Mouse (Mus musculus) liver, adult (tissue): ENCODE measurements at regions not wholly inside any gene's neighbourhood (a gene's known extent, or its start where the extent isn't known, plus 50 kb on each side); places are given as distances from the start of the nearest gene placed in this dataset.
A peak's percentile ranks its signal among the peaks of the same experiment; 100 is the strongest.

ENCODE experiments used
- GATA4 ChIP-seq: IDR thresholded peaks from 2 replicates; pipeline ENCODE4 v1.6.1; 2014; ENCODE audit warnings: mild to moderate bottlenecking, low read length; ENCODE audit not compliant: insufficient replicate concordance

DNA sequence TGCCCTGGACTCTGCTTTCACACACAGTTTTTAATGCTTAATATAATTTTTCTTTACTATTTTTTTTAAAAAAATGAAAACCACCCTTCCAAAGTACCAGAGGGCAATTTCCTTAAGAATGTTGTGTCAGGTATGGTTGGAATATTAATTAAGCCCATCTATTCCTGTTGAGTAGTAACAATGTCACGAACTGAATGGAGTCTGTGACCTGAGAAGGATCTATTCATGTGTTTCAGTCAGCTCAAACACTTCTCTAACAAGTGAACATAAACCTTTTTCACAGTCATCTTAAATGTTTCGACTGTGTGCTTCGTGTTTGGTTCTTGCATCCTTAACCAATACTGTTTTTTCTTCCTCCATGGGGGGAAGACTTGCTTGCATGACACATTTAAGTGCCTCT lies 486.6 kb upstream of the Tbc1d2b start:
- no peak for TF ChIP-seq GATA4

DNA sequence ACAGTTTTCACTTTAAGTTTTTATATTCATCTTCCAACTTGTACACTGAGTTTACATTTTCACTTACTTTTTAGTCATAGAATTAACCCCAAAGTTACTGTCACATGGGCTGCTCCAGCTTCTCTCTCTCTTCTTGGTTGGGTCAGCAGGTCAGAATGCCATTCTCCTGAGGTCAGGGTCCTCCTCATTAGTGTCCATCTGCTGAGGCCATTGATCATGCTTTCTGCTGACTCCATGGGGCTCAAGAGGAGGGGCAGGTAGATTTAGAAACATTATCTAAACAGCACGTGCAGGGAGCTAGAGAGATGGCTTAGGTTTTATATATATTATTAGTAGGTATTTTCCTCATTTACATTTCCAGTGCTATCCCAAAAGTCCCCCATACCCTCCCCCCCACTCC lies 503.7 kb upstream of the Tbc1d2b start:
- TF ChIP-seq GATA4, result no peak

DNA sequence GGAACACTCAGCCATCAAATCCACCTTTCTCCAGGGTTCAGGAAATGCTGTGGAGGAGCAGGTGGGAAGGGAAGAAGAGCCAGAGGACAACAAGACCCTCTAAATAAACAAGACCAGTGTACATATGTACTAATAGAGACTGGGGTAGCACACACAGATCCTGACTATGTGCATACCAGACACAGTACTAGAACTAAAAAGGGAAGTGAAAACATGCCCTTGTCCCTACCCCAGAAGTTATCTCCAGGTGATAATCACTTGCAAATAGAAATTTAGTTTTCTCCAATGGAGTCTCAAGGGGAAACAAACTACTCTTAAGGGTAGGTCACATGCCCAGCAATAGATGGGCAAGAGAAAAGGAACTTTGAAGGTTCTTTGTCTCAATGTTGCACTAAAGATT lies 518.9 kb upstream of the Tbc1d2b start:
- no peak for TF ChIP-seq GATA4

DNA sequence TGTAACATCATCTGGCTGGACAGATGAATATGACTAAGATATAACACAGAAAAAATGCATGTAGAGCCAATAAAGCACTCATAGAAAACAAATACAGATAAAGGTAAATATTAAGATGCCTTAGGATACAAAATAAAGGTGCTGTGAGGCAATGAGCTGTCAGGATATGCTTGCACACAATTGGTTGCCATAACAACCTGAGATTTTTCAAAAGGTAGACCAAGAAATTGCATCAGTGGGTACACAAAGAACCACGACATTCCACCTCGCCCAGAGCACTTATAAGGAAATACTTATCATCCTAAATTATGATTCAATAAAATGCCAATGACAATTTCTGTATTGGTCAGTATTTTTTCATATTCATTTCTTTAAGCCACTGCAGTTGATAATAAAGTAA lies 521.3 kb upstream of the Tbc1d2b start:
- TF ChIP-seq GATA4, result no peak

DNA sequence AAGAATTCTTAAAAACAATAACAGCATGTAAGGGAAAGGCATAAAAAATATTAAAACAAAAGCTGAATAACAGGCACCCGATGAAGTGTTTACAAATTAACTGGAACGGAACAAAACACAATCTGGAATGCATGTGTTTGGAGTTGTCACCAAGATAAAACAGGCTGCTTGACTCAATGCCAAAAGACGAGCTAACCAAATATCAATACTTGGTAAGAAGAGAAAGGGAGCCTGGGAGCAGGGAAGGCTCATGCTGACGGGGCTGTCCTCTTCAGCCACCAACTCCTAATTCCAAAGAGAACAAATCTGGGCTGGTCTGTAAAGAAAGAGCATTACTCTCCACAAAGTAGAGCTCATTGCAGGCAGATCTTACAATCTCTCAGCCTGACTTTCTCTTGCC lies 545.4 kb upstream of the Zic4 start:
- TF ChIP-seq GATA4, result no peak

DNA sequence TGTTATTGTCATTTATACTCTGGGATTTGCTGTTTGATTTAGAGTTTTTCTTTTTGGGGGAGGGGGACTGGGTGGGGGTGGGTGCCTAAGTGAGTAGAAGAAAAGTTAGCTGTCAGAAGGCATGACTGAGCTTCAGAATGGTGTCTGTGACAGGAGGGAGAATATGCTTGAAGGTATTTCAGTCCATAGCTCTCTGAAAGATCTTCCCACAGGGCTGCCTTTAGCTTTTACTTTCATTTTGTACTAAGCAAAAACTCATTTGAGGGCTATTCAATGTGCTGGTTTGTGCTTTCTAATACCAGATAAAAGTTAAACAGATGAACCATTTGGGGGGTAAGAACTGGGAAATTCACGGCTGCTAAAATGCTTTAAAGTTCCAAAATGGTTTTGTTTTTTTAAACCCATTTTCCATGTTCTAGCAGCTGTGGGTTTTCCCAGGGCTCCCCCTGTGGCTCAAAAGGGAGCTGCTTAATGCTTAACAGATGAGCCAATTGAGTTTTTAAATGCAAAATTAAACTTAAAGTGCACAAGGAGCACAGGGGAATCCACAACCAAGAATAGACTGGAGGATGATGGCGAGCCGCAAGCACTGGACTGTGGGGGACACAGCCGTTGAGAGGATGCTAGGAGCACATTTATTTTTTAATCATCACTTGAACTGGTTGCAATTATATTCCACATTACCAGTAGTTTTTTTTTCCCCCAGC lies 538.5 kb upstream of the Zic4 start:
- TF ChIP-seq GATA4, result no peak

DNA sequence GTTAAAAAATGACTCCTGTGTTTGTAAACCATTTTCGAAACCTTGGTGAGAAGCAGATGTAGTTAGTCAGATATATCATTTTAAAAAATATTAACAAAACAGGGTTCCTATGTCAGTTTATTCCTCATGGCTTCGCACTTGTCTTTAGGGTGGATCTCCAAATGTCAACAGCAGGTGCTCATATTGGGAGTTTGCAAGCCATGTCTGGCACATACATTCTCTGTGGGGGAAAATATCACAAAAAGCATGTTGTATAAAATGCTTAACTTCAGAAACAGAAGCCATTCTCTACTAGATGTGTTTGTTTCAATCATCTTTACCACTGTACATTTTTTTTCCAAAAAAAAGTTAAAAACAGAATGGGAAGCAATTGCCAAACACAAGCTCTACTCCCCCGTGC lies 534.7 kb upstream of the Zic4 start:
- no peak for TF ChIP-seq GATA4

DNA sequence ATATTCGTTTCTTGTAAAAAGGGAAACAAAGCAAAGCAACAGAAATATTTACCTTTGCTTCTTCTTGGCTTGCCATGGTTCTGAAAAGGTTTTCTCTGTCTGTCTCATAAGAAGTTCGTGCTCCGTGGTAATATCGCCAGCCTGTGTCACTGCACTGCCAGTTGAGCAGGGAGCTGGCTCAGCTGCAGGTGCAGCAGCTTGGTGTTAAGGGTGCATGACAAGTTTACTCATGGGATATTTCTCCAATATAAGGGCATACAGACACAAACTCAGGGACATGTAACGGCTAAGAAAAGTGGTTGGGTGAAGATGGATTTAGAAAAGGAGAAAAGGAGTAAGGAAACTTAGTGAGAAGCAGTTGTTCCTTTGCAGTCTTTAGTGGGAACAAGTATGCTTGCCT lies 533.5 kb upstream of the Zic4 start:
- no peak for TF ChIP-seq GATA4

DNA sequence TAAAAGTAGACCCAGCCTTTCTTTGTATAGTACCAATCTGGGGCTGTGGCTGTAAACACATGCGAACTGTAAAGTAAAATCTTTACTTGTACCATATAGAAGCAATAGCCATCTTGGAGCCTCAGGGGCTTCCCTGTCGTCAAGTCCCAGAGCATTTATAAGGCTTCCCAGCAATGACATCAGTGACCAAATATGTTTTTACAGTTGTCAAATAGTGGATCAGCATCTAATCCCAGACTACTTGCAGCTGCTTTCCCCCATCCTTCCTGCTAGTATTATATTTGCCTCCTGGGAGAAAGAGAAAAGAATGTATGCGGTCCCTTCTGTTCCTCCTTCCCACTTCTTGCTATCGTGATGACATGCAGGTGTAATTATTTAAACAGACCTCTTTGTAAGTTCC lies 531.5 kb upstream of the Zic4 start:
- no peak for TF ChIP-seq GATA4

DNA sequence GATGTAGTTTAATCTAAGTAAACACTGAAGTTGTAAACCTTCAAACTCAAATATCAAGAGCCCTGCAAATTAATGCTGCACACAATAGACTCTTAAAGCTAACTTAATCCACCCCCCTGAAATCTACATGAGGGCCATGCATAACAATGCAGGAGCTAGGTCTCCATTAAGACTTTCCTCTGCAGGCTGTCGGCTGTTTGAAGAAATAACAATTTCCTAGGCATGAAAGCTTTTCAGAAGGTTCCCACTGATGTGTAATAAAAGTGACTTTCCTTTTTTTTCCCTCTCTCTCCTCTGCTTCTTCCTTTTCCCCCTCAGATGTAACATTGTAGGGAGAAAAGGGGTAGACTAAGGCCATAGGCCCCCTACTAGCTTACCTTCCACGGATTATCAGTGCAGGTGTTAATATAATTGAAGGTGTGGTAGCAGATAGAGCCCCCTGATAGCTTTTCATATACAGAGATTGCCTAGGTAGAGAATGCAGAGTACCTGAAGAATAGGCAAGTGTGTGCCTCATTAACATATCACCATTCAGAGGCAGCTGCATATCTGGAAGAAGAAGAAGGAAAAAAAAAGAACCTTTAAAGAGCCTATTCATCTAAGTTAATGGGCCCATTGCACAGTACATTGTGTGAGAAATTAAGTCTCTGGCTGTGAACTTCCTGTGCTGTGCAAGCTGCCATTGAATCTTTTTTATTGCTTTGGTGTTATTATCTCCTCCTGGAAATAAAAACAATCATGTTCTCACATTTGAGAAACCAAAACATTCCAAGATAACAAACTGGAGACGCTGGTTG lies 528.3 kb upstream of the Zic4 start:
- TF ChIP-seq GATA4, result no peak

DNA sequence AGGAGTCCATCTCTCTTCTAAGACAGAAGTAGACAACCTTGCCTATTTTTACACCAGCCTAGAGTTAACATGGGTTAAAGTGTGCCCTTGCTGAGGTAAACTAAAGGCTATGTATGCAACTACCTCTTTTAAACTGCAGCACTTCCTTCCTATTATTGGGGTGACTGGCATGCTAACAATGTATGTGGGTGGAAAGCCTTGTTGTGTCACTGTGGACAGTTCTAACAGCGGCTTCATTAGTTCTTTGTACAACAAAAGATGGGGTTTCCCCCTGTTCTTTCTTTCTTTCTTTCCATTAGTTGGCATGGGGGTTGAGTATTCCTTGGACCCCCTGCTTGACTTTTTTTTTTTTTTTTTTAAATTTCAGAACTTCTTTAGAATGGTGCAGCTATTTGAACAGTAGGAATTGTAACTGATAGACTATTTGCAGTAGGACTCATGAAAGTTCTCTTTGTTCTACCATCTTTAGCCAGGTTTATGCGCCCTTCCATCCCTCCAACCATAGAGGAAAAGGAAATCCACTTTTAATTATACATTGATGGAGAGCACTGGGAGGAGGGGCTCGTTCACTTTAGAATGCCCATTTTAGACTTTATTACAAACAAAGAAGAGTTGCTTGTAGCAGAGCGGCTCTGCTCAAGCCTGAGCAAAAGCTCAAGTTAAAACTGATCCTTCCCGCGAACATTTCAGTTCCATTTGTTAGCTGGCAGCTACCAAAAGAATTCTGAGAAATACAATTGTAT lies 523.9 kb upstream of the Zic4 start:
- TF ChIP-seq GATA4, result no peak

DNA sequence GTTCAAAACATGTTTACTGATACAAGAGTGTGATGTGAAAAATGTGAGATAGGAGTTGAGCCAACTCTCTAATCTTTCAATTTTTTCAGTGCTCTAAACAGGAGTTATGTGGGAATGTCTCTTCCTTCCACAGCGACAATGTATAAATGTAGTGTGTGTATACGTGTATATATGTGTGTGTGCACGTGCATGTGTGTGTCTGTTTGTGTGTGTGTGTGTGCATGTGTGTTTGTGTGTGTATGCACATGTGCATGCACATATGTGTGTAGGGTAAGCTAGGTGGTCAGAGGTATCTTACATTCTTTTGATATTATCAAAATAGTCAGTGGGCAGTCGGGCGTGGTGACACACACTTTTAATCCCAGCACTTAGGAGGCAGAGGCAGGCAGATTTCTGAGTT lies 511.2 kb upstream of the Zic4 start:
- TF ChIP-seq GATA4, result no peak

DNA sequence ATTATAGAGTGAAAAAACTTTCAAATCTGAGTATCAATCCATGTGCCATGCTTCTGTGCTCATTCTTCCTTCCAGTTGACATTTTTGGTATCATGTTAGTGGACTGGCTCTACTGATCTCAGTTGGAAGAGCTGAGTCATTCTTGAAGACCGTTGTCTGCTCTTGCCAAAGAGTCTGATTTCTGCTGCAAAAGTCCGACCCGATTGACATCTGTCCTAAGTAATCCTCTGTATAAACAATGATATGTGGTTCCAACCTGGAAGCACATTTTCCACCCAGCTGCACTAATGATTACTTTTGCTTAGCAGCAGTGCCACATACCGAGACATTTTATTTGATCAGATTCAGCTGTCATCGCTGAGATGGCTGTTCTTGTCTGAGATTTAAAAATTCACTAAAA lies 490.6 kb upstream of the Zic4 start:
- TF ChIP-seq GATA4, result no peak

DNA sequence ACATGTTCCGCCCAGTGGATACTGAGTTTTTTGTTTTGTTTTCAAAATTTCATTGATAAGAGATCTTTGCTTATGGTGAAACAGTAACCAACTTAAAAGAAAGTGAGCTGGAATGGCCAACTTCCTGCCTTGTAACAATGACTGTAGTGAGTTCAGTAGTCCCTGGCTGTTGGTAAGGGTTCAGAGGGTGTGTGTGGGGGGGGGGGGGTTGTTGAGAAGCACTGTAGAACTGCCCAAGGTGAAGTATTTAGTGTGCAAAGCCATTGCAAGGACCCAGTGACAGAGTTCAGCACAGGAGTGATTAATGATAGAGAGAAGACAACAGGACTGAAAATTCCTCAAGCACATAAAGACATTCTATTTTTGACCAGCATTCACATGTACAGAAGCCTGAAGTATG lies 477.7 kb upstream of the Zic4 start:
- TF ChIP-seq GATA4, result no peak

DNA sequence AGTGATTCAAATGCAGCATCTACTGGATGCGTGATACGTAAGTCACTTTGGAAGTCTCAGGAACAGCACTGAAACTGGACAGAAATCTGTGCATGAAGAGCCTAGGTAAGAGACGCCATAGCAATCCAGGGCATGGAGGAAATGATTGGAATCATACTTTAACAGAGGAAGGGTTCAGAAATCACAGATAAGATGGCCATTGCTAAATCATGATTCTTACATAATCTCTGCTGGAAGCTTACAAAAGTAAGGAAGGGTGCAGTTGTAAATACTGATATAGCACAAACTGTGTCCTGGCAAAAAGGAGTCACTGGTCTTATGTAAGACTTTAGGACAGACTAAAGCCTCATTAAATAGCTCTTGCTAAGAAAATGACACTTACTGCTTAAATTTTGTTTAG lies 474.8 kb upstream of the Zic4 start:
- TF ChIP-seq GATA4, result peak; percentile 67; the same call in 1 of the 2 replicates

DNA sequence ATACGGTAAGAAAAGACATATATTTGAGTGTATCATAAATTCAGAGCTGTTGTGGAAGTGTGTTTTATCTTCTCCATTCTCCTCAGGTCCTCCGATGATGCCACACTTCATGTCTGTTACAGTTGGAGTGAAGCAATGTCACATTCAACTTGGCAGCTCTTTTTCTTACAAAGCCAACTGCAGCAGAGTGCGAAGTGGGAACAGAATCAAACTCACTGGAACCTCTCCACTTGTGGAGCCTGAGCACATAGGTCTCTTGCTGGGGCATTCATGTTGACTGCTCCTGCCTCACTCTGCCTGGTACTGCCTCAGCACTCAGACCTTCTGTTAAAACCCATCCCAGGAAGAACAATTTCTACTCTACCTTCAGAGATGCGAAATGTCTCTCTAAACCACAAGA lies 471.4 kb upstream of the Zic4 start:
- TF ChIP-seq GATA4, result no peak

DNA sequence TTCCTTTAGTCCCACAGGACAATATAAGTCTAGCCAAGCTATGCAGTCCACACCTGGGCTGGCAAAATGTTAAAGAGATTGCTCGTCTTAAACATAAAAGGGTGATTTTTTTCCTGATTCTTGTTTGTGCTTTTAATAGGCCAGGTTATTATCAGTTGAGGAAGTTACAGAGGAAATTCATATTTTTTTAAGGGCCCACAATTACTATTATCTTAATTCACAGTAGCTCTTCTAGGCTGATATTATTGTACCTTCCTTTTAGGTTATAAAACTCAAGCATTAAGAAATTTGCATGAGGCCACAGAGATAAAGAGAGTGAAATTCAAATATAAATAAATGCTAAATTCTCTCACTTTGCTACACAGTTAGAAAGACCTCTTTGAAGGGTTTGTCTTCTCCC lies 469.4 kb upstream of the Zic4 start:
- TF ChIP-seq GATA4, result no peak

DNA sequence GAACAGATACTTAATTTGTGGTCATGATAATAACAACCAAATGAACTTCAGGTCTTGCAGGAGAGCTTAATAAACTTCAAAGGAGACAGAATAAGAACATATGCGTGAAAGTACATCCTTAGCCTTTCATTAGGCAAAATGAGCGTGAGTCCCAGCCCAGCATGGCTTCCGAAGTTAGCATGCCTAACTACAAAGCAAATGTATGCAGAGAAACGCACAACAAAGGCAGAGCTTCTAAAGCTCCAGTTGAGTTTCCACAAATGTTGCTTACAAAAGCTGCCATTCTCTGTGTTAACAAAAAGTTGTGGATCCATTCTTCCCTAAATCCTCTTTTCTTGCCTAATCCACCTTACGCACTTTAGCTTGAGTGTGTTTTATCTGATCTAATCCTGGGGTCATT lies 458.7 kb upstream of the Zic4 start:
- TF ChIP-seq GATA4, result no peak
